Mouse (Mus musculus) induced T-regulatory cell, adult 2 months (primary cell): ENCODE measurements around the gene Pde4a.
"Not testable (repeated sequence)": the region's sequence is repeated elsewhere in the genome, so short reads cannot be mapped to it uniquely, and the experiment has no call there.

Experiments
- DNase-seq: peaks from one replicate; pipeline ENCODE4 v3.0.0-alpha.2; 2012; ENCODE audit warnings: low read depth

Gene Pde4a

DNA sequence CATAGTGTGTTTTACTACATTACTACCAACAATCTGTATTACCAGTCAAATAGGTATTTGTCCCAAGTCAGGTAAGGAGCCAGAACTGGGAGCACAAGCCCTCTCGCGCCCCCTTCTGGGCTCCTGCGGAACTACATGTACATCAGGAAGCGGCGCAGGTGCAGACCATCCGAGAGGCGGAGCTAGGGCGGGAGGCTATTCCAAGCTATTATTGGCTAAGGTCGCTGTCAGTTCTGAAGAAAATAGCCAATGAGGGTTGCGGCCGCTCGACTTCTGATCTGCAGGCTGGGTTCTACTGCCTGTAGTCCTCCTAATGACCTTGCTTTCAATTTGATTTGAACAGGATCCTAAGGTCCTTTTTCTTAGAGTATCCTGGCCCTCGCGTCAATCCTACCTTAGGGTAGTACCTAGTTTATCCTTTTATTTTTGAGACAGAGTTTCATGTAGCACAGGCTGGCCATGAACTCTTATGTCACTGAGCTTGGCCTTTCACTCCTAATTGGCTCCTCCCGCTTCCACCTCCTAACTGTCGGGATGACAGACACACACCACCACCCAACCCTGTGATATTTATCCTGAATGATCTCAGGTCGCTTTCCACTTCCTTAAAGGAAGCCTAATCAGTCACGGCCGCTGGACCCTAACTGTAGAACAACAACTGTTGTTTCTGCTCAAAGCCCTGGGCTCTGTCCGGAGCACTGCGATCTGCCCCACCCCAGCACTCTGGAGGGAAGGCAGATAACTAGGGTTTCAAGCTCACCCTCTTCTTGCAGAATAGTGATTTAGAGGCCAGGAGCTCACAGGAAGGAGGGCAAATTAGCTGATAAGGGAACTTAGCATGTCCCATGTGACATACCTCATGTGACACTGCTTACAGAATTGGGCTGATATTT is 55.2 kb downstream of the Pde4a start:
- DNase-seq: peak; percentile 96

- peak; percentile 94 for DNase-seq
These were observed 55.9 kb downstream of the Pde4a start for GRCm38 (mm10) chr9:21221383-21221929.

DNA sequence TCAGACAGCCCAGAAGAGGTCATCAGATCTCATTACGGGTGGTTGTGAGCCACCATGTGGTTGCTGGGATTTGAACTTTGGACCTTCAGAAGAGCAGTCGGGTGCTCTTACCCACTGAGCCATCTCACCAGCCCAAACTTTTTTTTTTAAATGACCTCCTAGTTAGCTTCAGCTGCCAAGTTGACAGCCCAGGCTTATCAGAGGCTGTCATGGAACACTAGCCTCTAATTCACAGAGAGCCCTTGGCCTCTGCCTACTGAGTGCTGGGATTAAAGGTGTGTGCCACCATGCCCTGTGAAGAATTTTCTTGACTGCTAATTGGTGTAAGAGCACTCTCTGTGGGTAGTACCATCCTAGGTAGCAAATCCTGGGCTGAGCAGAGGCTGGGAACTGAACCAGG is 58.0 kb downstream of the Pde4a start:
- DNase-seq: not testable (repeated sequence)

GRCm38 (mm10) chr9:21223906-21224305 is 58.4 kb downstream of the Pde4a start:
- DNase-seq: no peak

DNA sequence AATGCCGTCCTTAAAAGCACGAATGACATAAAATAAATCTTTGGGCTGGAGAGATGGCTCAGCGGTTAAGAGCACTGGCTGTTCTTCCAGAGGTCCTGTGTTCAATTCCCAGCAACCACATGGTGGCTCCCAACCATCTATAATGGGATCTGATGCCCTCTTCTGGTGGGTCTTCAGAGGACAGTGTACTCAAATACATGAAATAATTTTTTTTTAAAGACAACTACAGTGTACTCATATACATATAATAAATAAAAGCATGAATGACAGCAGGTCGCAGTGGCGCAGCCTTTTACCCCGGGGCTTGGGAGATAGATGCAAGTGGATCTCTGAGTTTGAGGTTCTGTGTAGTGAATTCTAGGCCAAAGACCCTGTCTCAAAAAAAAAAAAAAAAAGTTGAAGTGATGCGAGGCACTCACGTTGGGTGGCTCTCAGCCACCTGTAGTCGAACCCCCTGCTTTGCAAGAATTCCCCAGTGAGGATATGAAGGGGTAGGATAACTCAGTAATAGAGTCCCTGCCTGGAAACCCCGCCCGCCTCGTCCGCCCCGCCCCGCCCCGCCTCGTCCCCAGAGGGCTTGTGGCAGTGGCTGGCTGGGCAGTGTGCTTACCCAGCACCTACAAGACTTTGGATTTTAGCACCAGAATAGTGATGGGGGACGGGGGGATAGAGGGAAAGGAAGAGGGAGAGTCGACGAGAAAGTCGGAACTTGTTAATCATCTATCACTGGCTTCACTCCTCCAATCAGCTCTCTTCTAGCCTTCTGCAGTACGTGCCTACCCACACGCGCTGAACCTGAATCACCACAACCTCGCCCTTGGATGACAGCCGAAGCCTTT is 59.3 kb downstream of the Pde4a start:
- peak; percentile 68 for DNase-seq

DNA sequence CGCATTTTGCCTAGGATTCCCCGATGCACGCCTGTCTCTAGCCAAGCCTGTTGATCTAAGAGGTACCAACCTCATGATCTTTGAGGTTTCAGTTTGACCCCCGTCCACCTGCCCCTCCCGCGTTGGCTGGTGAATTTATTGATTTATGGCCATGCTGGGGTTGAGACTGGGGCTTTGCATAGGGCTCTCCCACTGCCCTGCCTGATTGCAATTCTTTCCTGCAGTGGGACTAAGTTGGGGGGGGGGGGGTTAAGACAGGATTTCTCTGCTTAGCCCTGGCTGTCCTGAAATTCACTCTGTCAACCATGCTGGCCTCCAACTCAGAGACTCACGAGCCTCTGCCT is 59.9 kb downstream of the Pde4a start:
- no peak for DNase-seq

GRCm38 (mm10) chr9:21227342-21227741 is 61.8 kb downstream of the Pde4a start:
- DNase-seq: peak; percentile 25

GRCm38 (mm10) chr9:21231551-21231950 is 66.0 kb downstream of the Pde4a start:
- no peak for DNase-seq

GRCm38 (mm10) chr9:21232867-21233266 is 67.4 kb downstream of the Pde4a start:
- DNase-seq: no peak

DNA sequence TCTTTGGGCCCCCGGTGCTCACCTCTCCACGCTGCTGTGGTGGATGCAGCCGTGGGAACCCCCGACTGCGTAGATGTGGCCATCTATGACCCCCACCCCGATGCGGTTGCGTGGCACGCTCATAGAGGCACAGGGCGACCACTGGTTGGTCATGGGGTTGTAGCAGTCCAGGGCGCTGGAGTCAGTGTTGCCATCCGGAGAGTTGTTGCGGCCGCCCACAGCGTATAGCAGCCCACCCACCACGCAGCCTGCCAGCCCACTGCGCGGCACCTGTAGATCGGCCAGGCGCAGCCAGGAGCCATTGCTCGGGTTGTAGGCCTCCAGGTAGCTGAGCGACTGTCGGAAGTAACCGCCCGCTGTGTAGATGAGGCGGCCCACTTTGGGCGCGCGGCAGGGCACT is 67.9 kb downstream of the Pde4a start:
- DNase-seq: no peak

GRCm38 (mm10) chr9:21233805-21234204 is 68.3 kb downstream of the Pde4a start:
- DNase-seq: no peak

GRCm38 (mm10) chr9:21235341-21235740 is 69.8 kb downstream of the Pde4a start:
- DNase-seq: peak; percentile 79

GRCm38 (mm10) chr9:21236991-21237367 is 71.5 kb downstream of the Pde4a start:
- DNase-seq: no peak

DNA sequence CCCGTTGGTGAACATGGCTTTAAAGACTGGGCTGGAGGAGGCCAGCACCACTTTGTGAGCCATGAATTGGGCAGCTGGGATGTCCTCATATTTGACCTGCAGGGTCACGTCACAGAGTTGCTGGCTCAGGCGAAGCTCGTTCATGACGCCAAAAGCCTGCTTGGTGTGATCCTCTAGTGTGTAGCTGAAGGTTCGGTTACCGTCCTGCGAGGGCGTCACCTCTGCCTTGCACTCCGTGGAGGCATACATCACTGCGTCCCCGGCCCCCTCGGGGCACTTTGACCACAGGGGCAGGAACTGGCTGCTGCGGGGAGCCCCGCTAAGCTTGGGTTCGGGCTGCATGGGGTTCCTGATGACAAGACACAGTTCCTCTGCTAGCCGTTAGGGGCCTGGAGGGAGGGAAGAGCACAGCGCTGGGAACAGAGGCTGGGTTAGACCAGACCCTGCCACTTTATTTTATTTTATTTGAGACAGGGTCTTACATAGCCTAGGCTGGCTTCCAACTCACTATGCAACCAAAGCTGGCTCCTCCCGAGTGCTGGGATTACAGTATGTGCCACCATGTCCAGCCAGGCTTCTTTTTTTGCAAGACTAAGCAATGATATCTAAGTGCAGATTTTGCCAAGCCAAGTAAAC is 72.0 kb downstream of the Pde4a start:
- peak; percentile 76 for DNase-seq

GRCm38 (mm10) chr9:21238004-21238732 is 72.7 kb downstream of the Pde4a start:
- DNase-seq: peak; percentile 50

GRCm38 (mm10) chr9:21238733-21239464 is 73.4 kb downstream of the Pde4a start, which contains the start of gene Keap1:
TSS of gene Keap1 (minus strand) at chr9:21239361.
- peak; percentile 89 for DNase-seq

DNA sequence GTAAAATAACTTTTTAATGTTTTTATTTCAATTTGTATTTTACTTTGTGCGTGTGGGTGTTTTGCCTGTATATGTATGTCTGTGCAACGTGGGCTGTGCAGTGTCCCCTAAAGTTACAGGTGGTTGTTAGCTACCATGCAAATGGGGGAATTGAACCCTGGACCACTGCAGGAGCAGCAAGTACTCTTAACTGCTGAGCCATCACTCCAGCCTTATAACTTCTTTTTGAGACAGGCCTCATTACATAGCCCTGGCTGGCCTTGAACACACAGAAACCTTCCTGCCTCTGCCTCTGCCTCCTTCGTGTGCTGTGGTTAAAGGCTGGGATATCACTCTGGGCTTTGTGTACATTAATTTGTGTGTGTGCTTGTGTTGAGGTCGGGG is 73.9 kb downstream of the Pde4a start:
- DNase-seq: no peak

DNA sequence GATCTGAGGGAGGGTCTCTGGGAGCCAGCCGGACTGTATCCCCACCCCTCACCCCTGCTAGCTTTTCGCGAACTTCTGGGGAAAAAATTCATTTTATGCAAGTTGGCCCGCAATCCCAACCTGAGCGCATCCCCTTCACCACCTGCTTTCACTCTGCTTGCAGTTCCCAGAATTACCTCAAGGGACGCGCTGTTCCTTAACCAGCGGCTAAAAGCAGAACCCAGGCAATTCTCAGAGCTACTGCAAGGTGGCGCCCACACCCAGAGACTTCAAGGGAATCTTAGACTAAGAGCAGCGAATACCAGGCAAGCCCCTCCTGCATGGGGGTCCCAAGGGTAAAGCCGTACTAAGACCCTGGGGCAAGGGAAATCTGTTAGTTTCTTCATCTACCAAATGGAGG is 75.8 kb downstream of the Pde4a start:
- peak; percentile 97 for DNase-seq

- DNase-seq: peak; percentile 32
These were observed 78.4 kb downstream of the Pde4a start for GRCm38 (mm10) chr9:21243826-21244427.

GRCm38 (mm10) chr9:21244428-21245112 is 79.1 kb downstream of the Pde4a start:
- DNase-seq: peak; percentile 53
